Mouse (Mus musculus) liver, postnatal 0 days (tissue): ENCODE measurements at regions not wholly inside any gene's neighbourhood (a gene's known extent, or its start where the extent isn't known, plus 50 kb on each side); places are given as distances from the start of the nearest gene placed in this dataset.

Source experiments
- CTCF ChIP-seq: sonication (generic); IDR thresholded peaks from 2 replicates; pipeline ENCODE4 v1.5.1; 2016; ENCODE audit warnings: antibody characterized with exemption, low read depth
- EP300 ChIP-seq: IDR thresholded peaks from 2 replicates; pipeline ENCODE4 v1.6.1; 2016; ENCODE audit warnings: antibody characterized with exemption, low read depth, mild to moderate bottlenecking

GRCm38 (mm10) chr13:115199166-115199565 is 97.4 kb upstream of the Itga1 start:
- TF ChIP-seq CTCF, result no peak
- TF ChIP-seq EP300, result no peak
